9 mouse cellular contexts compared by ENCODE assay signal in genomic region chr11:78832816-78833314, GRCm38 (mm10). TPM values are rescaled to one million over a fixed set of nuclear protein-coding genes. Genes with fewer than 3 reads are reported as not detected.
DNase-seq lines count a peak whose midpoint lies in the region; ATAC-seq lines count a peak whose summit lies in the region.
"Had no signal": no experiment of that assay in that cellular context is flagged by ENCODE, and none has a peak within 500 bp of the region (broad histone marks: within the 10 kb centered on the region; RNA-seq: fewer than 3 reads in every experiment).

No protein-coding gene starts in this region.

- no peaks in the 10 kb centered on the region for H3K36me3 ChIP-seq in kidney, embryonic 14.5 days (ENCODE audit: control insufficient read depth, insufficient read depth, low read length)
- H3K36me3 ChIP-seq in midbrain, embryonic 15.5 days (replicated peaks) = no peaks in the 10 kb centered on the region
- H3K36me3 ChIP-seq: embryonic facial prominence, embryonic 15.5 days had no signal

- DNase-seq in cerebellum, postnatal 10 days = peak; percentile 58 to 64
- DNase-seq in cerebellum, adult 9-11 months = no peak
- DNase-seq in MN1 (ENCODE audit: low spot score) = peak; percentile 43
- DNase-seq in gastrocnemius, postnatal 25 days = peak; percentile 16
- DNase-seq in lung, postnatal 14 days = peak; percentile 59
- DNase-seq in layer of hippocampus, adult 8-10 months (ENCODE audit: low spot score in 2 of 2) = no peak

- H3K4me3 ChIP-seq in kidney, embryonic 14.5 days (ENCODE audit: low read length) = no peak overlapping the region
- no peak overlapping the region for H3K4me3 ChIP-seq in midbrain, embryonic 15.5 days
- H3K4me3 ChIP-seq: embryonic facial prominence, embryonic 15.5 days had no signal

- WGBS in kidney, embryonic 14.5 days = 47% methylated on average over 13 of the region's 13 CpGs
- 74% methylated on average over 13 of the region's 13 CpGs for WGBS in midbrain, embryonic 15.5 days

- H3K27ac ChIP-seq in kidney, embryonic 14.5 days (ENCODE audit: low read depth, low read length) = no peak overlapping the region
- H3K27ac ChIP-seq in midbrain, embryonic 15.5 days = no peak overlapping the region
- H3K27ac ChIP-seq: embryonic facial prominence, embryonic 15.5 days had no signal

- no peaks in the 10 kb centered on the region for H3K27me3 ChIP-seq in kidney, embryonic 14.5 days (ENCODE audit: control insufficient read depth, insufficient read depth, low read length)
- no peaks in the 10 kb centered on the region for H3K27me3 ChIP-seq in midbrain, embryonic 15.5 days (replicated peaks)

- no peak overlapping the region for H3K4me2 ChIP-seq in kidney, embryonic 14.5 days (replicated peaks; ENCODE audit: low read depth, low read length)
- H3K4me2 ChIP-seq in midbrain, embryonic 15.5 days = no peak overlapping the region
- H3K4me2 ChIP-seq: embryonic facial prominence, embryonic 15.5 days had no signal

- H3K4me1 ChIP-seq in kidney, embryonic 14.5 days (ENCODE audit: control insufficient read depth, insufficient read depth, low read length) = peaks cover 14% of the 10 kb centered on the region; the same call in 1 of the 2 replicates
- H3K4me1 ChIP-seq in midbrain, embryonic 15.5 days = peaks cover 1% of the 10 kb centered on the region

- no peak overlapping the region for H3K9ac ChIP-seq in kidney, embryonic 14.5 days (ENCODE audit: low read depth, low read length)
- no peak overlapping the region for H3K9ac ChIP-seq in midbrain, embryonic 15.5 days
- H3K9ac ChIP-seq: embryonic facial prominence, embryonic 15.5 days had no signal

- ATAC-seq in kidney, embryonic 14.5 days (ENCODE audit: low FRiP score, low TSS enrichment) = 0 out of 2 replicates have a peak, but pooled peaks have one; percentile 9
- ATAC-seq in midbrain, embryonic 15.5 days (replicated peaks) = no peak

- H3K9me3 ChIP-seq in kidney, embryonic 14.5 days (ENCODE audit: control insufficient read depth, low read length) = no peaks in the 10 kb centered on the region
- no peaks in the 10 kb centered on the region for H3K9me3 ChIP-seq in midbrain, embryonic 15.5 days
- H3K9me3 ChIP-seq: embryonic facial prominence, embryonic 15.5 days had no signal

RNA-seq across cellular contexts. Expression of gene Lyrm9, which starts 6.5 kb away (rescaled TPM):
- 10 to 100 TPM; 10.8 to 14.5 TPM for total RNA-seq in gastrocnemius, postnatal 25 days (2021)
- polyA plus RNA-seq in kidney, embryonic 14.5 days (2014; fragmentation: Nextera tagmentation; extraction: Ambion mirVana) = 23.3 and 25.5 TPM in 2 replicates
- polyA plus RNA-seq in midbrain, embryonic 15.5 days (2015; fragmentation: Nextera tagmentation; extraction: Ambion mirVana) = 31.9 and 35.8 TPM in 2 replicates
- 10 to 100 TPM; 20.1 to 29.1 (median 23.5) TPM for total RNA-seq in layer of hippocampus, adult 8-10 months (2022)

Comparison
In these comparisons a context has a peak if more than half of its experiments do, and no peak if none do; other contexts are left out.
1. DNase-seq: peak in cerebellum, postnatal 10 days (2 of 2), MN1 (single experiment), gastrocnemius, postnatal 25 days (single experiment) and lung, postnatal 14 days (single experiment); none in cerebellum, adult 9-11 months (single experiment) and layer of hippocampus, adult 8-10 months (0 of 2).